Mouse (Mus musculus) layer of hippocampus, adult 6 months (tissue): ENCODE results near the gene Ccdc85c. TPM values are rescaled to one million over a fixed set of nuclear protein-coding genes. Genes with fewer than 3 reads are reported as not detected.

Source experiments
- long read RNA-seq, 2 experiments: library from polyadenylated mRNA; unstranded; transcript quantifications; one replicate each; pipeline ENCODE4 v2.0.0; 2019 to 2020
- polyA plus RNA-seq: library from polyadenylated mRNA; unstranded; fragments of <200 nt; fragmentation: Nextera tagmentation; gene quantifications from 2 replicates; pipeline ENCODE4 v1.2.3, GENCODE M21; 2021

Gene Ccdc85c
- 37.5 and 44.7 TPM in 2 replicates for polyA plus RNA-seq
- long read RNA-seq, experiment 1, partial matches to known transcripts = 0 of 120 reads
- long read RNA-seq, experiment 1, other reads (novel, unspliced or antisense) = 120 of 120 reads
- long read RNA-seq, experiment 2, partial matches to known transcripts = 0 of 3 reads
- long read RNA-seq, experiment 2, other reads (novel, unspliced or antisense) = 3 of 3 reads

GRCm38 (mm10) chr12:108274661-108275507, at the start of gene Ccdc85c:
TSS of gene Ccdc85c (minus strand) at chr12:108275425.

GRCm38 (mm10) chr12:108305812-108306794, 30.9 kb upstream of the Ccdc85c start, which contains the start of gene Hhipl1:
TSS of gene Hhipl1 (plus strand) at chr12:108306270.

GRCm38 (mm10) chr12:108179321-108180266, 95.6 kb downstream of the Ccdc85c start, which contains the start of gene Ccnk:
TSS of gene Ccnk (plus strand) at chr12:108179579.

GRCm38 (mm10) chr12:108179246-108179320, 96.1 kb downstream of the Ccdc85c start, which contains the start of gene Setd3:
TSS of gene Setd3 (minus strand) at chr12:108179314.

Other genes with a start within 250 kb of the Ccdc85c start
- gene Setd3, start 96.1 kb downstream of the Ccdc85c start, polyA plus RNA-seq = 81.8 and 89.8 TPM in 2 replicates
- gene Ccnk, start 95.8 kb downstream of the Ccdc85c start, polyA plus RNA-seq = 8.0 and 9.7 TPM in 2 replicates
- 1.1 and 1.3 TPM in 2 replicates for gene Hhipl1, start 30.8 kb upstream of the Ccdc85c start, polyA plus RNA-seq
- 102 and 109 TPM in 2 replicates for gene Cyp46a1, start 59.0 kb upstream of the Ccdc85c start, polyA plus RNA-seq
- 23.8 and 29.8 TPM in 2 replicates for gene Eml1, start 95.5 kb upstream of the Ccdc85c start, polyA plus RNA-seq